Mouse (Mus musculus) ES-Bruce4 (cell line): ENCODE results near the gene Plekha6.

Experiments used
- CTCF ChIP-seq: IDR thresholded peaks from one replicate; pipeline ENCODE4 v1.8.1; 2011; ENCODE audit warnings: low read depth, low read length
- EP300 ChIP-seq: IDR thresholded peaks from 2 replicates; pipeline ENCODE4 v1.6.1; 2011; ENCODE audit warnings: low read depth, low read length; ENCODE audit not compliant: insufficient read depth
- POLR2A ChIP-seq: IDR thresholded peaks from one replicate; pipeline ENCODE4 v1.8.1; 2011; ENCODE audit warnings: low read length; ENCODE audit not compliant: insufficient read depth

DNA sequence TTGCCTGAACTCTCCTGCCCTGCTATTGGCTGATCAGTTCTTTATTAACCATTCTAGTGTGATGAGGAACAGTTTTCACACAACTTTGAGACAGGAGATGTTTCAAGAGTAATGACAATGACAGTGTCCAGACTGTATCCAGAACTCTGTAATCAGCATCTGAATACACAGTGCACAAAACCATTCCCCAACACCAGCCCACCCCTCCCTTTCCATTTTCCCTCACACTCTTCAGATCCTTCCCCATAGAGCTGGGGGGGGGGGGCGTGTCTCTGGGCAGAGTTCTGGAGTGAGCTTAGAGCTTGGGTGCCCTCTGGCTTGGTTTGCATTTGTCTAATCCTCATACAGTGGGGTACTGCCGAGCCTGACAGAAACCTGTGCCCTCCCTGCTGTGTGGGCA, 39.7 kb downstream of the Plekha6 start:
- no peak for TF ChIP-seq POLR2A
- TF ChIP-seq CTCF, result no peak
- TF ChIP-seq EP300, result no peak
